Mouse (Mus musculus) MEL-GATA-1-ER (cell line): Measurements from ENCODE around the gene Eps8.

Experiments
- DNase-seq: peaks from one replicate; pipeline ENCODE4 v3.0.0-alpha.2; 2012; ENCODE audit warnings: low read depth; ENCODE audit errors: extremely low read depth

The Eps8 gene

GRCm38 (mm10) chr6:137613903-137614302 lies 40.8 kb downstream of the Eps8 start:
- no peak for DNase-seq

GRCm38 (mm10) chr6:137612071-137612547 lies 42.6 kb downstream of the Eps8 start:
- no peak for DNase-seq

- no peak for DNase-seq
These were observed 46.3 kb downstream of the Eps8 start for GRCm38 (mm10) chr6:137608160-137608930.

DNA sequence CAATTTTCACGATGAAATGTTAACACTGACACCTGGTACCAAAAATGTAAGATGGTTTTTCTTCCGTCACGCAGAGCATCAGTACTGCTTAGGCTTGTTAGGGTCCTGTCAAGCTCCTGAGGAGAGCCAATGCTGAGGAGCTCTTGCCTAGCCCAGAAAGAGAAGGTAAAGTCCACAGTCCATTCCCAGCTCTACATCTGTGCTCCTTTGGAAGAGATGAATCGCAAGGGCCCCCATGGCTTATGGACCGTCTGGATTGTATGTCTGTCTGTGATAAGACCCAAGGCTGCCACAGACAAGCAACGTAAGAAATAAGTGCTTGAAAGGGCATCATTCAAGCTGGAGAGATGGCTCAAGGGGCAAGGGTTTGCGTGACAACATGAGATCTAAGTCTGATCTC lies 48.1 kb downstream of the Eps8 start:
- no peak for DNase-seq

- DNase-seq: no peak
These were observed 50.0 kb downstream of the Eps8 start for GRCm38 (mm10) chr6:137604417-137605248.

GRCm38 (mm10) chr6:137598306-137598705 lies 56.4 kb downstream of the Eps8 start:
- no peak for DNase-seq

DNA sequence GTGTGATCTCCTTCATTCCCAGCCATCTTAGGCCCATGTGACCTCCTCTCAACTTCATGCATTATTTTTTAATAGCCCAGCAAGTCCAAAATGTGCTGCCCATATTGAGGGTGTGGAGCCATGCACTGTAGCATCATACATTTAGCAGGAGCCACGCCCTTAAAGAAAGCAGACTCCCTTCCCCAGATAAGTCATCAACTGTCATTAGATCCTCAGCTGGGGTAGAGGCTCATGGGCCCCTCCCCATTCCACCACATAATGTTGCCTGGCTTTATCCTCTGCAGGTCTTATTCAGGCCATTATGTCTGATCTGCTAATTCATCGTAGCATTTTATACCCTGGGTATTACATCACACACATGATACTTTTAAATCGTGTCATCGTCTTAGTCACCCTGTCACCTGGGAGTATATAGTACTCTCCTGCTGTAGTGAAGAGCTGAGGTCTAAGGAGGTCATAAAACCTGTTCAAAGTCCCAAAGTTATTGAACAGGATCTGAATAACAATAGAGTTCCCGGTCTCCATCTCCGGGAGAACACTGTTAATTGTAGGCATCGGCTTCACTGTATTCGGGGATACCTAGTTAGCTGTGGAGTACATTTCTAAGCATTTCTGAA lies 57.1 kb downstream of the Eps8 start:
- DNase-seq: no peak

DNA sequence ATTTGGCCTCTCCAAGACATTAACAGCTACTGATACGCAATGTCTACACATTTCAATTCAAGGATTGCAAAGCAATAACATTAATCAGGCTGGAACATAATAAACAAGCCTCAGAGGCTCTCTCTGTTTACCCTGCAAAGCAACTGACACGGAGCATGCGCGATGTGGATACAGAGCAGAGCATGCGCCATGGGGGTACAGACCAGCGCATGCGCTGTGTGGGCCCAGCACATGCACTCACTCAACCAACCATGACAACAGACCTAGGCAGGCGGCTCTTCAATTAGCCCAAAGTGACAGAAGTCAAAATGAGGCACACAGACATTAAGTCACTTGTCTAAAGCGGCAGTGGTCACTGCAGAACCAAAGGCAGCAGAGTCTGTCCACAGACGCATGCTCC lies 62.1 kb downstream of the Eps8 start:
- DNase-seq: no peak

DNA sequence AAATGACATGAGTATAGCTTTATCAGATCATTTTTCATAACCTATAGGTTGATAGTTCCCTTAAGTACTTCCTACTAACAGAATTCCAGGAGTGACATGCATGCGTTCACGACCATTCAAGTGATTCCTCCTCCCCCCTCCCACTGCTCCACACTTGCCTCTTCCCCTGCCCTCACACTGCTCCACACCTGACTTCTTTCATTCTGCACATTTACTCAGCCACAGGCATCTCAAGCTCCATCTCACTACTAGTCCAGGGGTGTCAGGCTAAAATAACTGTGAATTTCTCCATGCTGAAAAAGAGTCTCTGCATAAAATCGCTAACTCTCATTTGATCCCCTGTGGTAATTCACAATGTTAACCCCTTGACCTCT lies 65.4 kb downstream of the Eps8 start:
- DNase-seq: no peak

DNA sequence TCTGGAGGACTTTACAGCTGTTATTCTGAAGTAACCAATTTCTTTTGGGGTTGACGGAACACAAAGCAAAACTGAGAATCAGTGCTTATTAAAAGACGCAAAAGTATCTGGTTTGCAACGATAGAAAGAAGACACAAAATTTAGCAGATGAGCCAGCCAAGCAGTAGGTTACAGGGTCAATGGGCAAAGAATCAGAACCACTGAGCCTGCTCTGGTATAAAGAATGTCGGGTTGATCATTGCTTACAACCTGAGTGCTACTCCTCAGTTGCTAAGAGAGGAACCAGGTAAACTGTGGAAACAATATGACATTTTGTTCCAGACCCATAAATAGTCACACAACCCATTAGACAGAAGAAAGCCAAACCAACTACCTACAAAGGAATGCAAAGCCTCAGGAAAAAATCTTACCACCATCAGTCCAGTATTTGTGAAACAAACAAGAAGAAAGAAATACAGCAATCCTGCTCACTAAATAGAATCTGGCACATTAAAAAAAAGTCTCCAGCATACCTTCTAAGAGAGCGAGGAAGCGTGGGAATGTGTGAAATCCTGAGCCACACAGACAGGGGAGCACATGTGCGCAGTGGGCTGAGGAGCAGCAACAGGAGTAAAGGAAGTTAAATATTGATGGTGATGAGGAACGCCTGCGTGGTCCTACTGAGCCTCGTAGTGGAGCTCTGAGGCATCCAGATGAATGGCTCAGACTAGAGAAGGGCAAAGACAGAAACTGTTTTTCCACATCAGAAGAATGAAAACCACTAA lies 66.0 kb downstream of the Eps8 start:
- no peak for DNase-seq

DNA sequence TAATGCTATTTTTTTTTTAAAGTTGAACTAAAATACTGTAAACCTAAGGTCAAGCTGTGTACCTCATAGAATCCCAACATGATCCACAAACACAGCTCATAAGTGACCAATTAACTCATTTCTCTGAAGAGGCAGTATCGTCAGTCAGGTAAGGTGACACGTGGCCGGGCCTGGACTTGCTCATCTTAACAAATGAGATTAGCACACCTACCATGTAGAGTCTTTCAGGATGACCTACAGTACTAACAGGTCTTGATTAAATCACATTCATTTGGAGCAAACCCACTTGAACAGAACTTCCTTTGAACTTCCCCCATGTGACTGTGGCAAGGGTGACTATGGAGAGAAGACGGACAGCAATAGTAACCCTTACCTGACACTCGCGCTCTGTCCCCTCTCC lies 66.8 kb downstream of the Eps8 start:
- no peak for DNase-seq

DNA sequence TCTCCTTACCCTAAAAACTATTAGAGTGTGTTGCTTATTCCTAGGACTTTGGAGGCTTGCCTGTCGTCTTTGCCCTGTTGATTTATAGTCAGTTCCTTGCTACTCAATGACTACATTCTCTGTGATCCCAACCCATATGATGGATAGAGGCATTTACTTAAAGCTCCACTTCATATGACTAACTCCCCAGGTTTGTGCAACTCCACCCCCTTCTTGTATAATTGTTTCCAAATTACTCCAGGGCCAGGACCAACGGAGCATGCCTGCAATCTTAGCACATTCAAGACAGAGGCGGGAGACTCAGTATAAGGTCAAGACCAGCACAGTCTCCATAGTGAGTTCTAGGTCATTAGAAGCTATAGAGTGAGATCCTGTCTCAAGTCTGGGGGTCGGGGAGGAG lies 69.4 kb downstream of the Eps8 start:
- no peak for DNase-seq

GRCm38 (mm10) chr6:137583056-137583455 lies 71.6 kb downstream of the Eps8 start:
- no peak for DNase-seq

DNA sequence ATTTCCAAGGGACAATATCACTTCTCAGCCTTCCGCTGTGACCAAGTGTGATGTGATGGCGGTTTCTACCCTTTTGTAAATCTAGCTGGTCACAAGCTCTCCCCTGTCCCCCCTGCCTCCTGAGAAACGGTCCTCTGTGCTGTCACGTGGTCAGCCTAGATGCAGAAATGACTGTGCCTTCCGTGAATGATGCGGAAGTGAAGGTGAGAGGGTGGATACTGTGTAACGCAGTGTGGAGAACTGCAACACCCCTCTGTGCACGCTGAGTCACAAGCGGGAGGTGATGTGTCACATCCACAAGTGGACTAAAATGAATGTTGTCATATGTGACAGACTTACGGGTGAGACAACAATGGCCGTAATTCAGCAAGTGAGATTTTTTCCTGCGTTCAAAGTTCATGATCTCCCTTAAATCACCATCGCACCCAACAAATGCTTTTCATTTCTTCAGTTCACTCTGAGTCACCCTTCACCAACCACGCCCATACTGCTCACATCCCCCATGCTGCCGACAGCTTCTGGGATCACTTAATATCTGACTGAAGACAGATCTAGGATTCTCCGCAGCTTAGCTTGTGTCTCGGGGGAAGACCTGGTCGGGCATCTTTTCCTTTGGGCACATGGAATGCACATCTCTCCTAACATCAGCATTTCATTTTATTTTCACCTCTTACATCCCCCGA lies 72.3 kb downstream of the Eps8 start:
- no peak for DNase-seq

GRCm38 (mm10) chr6:137581331-137582010 lies 73.2 kb downstream of the Eps8 start:
- no peak for DNase-seq

DNA sequence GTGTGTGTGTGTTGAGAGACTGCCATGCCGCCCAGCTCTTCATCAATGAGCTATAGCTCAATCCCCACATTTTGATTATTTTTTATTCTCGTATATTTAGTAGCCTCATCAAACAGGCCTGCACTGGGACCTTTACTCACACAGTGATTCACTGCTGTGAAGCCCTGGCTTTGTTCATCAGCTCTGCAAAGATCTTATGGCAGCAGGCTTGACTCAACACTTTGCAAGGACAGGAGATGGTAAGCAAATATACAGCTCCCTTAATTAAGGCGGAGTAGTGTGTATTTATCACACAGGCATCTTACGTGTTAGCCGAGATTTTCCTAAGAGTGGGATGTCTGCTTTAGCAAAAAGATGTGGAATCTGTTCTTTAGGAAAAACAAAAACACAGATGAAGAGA lies 74.2 kb downstream of the Eps8 start:
- no peak for DNase-seq

DNA sequence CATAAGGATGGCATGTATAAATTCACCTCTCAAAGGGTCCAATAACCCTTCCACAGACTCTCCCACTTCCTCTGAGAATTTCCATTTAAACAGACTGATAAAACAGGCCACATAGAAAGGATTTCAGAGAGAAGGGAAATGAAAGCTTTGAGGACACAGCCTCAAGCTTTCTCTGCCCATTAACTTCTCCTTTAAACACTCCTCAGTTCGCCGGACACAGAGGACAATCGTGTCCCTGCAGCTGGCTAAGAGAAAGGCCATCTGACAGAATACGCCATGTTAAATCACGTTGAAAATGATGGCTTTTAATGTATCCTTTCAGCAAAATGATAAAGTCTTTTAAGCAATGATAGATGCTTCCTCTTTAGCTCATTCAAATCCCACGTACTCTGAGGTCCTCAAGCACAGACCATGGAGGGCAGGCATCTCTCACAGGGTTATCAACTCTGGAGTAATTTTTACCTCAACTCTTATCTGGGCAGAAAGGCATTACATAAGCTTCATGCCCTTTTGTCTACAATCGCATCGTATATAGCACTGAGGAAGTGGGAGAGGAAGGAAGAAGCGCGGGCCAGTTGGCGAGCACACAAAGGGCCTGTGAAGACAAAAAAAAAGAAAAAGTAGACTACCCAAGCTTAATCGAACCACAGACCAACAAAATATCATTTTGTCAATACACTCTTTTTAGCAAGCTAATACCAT lies 77.9 kb downstream of the Eps8 start:
- DNase-seq: no peak

- no peak for DNase-seq
These were observed 78.6 kb downstream of the Eps8 start for GRCm38 (mm10) chr6:137576091-137576490.

DNA sequence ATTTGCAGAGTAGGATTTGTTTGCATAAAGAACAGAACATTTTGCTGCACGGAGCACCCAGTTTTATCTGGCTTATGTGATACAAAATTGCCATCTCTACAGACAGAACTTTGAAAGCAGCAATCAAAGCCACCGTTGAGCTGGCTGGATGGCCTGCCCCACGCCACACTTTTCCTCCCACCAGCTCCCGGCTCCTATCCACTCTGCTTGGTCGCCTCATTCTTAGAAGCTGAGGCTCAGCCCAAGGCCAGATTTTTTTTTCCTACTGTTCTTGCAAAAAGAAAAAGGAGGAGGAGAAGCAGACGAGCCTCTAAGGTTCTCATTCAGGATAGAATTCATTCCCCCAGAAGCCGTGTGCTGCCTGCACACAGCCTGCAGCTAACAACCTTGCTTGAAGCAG lies 80.8 kb downstream of the Eps8 start:
- no peak for DNase-seq

DNA sequence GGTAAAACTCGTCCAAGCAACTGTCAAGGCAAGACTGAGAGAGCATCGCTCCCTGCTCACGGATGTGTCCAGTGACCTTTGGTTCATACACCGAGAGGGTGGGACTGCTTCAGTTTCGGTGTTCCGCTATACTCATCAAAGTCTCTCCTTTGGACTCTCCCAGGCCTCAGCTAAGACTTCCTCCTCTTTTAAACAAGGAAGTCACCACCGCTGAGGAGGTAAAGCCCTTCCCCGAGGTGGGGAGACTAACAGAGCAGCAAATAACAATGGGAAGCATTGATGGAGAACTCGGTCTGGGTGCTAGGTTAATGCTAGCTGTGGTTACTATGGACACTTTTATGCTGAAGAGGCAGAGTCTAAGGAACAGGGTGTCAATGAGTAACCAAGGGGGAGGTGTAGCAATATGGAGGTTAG lies 84.0 kb downstream of the Eps8 start:
- no peak for DNase-seq
